Mouse (Mus musculus): ENCODE measurements at regions not wholly inside any gene's neighbourhood (a gene's known extent, or its start where the extent isn't known, plus 50 kb on each side); places are given as distances from the start of the nearest gene placed in this dataset.
A peak's percentile ranks its signal among the peaks of the same experiment; 100 is the strongest.

DNA sequence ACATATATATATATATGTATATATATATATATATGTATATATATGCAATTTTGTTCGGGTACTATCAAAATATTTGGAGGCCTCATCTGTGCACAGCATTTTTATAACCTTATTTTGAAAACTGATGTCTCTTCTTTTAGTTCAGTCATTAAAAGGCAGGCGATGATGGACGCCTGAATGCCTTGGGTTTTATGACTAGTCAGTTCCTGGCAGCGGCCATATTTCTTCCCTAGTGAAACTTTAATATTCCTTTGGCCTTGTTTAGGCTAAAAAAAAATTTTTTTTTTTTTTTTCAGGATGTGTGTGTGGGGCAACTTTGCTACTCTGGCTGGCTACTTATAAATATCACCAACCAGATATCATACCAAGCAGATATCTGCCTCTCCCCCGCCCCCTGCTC is 78.0 kb upstream of the Arid5b start:
- Histone ChIP-seq H3K4me2 (replicated peaks; ENCODE audit: low read depth, low read length) (no peak overlapping the region), H3K4me3 (ENCODE audit: low read depth, low read length) (no peak overlapping the region), H3K36me3 (ENCODE audit: control insufficient read depth, insufficient read depth, low read length) (no peaks in the 10 kb centered on the region), H3K9me3 (ENCODE audit: control insufficient read depth, low read depth, low read length) (no peaks in the 10 kb centered on the region), H3K27ac (ENCODE audit: low read length) (no peak overlapping the region), H3K4me1 (ENCODE audit: control insufficient read depth, insufficient read depth, low read length) (peaks cover 7% of the 10 kb centered on the region; the same call in 1 of the 2 replicates), H3K27me3 (ENCODE audit: control insufficient read depth, insufficient read depth, low read length) (no peaks in the 10 kb centered on the region), H3K9ac (replicated peaks; ENCODE audit: low read depth, low read length) (no peak overlapping the region)
- ATAC-seq (ENCODE audit: insufficient number of reproducible peaks, insufficient read depth, low FRiP score, low read depth): no peak
- WGBS: 86% methylated on average over 5 of the region's 5 CpGs

DNA sequence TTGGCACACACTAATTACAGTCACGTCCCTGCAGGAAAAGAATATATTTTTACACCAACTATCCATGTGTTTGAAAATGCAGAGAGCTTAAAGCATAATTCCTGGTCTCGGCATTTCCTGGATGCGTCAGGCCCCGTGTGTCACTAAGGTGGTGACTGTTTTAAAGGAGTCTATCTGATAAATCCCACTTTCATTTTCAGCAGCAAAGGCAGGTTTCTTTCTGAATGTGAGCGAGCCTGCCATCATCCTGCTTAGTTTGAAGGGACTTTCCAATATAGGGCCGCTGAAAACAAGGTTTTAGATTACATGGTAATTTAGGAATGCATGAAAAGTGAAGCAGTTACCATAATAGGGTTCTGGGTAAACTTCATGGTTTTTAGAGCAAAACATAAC is 77.5 kb upstream of the Arid5b start:
- no peak for ATAC-seq (ENCODE audit: insufficient number of reproducible peaks, insufficient read depth, low FRiP score, low read depth)

GRCm38 (mm10) chr10:68355471-68356092 is 77.0 kb upstream of the Arid5b start:
- Histone ChIP-seq H3K4me2 (replicated peaks; ENCODE audit: low read depth, low read length) (no peak overlapping the region), H3K9me3 (ENCODE audit: control insufficient read depth, low read depth, low read length) (no peaks in the 10 kb centered on the region), H3K27me3 (ENCODE audit: control insufficient read depth, insufficient read depth, low read length) (no peaks in the 10 kb centered on the region), H3K27ac (ENCODE audit: low read length) (peak overlapping the region; percentile 58; the same call in 1 of the 2 replicates), H3K9ac (replicated peaks; ENCODE audit: low read depth, low read length) (no peak overlapping the region), H3K4me3 (ENCODE audit: low read depth, low read length) (no peak overlapping the region), H3K36me3 (ENCODE audit: control insufficient read depth, insufficient read depth, low read length) (no peaks in the 10 kb centered on the region), H3K4me1 (ENCODE audit: control insufficient read depth, insufficient read depth, low read length) (peaks cover 7% of the 10 kb centered on the region; the same call in 1 of the 2 replicates)
- 18% methylated on average over 6 of the region's 6 CpGs for WGBS
- ATAC-seq (ENCODE audit: insufficient number of reproducible peaks, insufficient read depth, low FRiP score, low read depth): no peak

More for the DNA sequence above, 77.5 kb upstream of the Arid5b start:
- no peaks in the 10 kb centered on the region for H3K36me3 ChIP-seq (ENCODE audit: control insufficient read depth, insufficient read depth, low read length)
- H3K27ac ChIP-seq (ENCODE audit: low read length): peak overlapping the region; percentile 58
- H3K4me1 ChIP-seq (ENCODE audit: control insufficient read depth, insufficient read depth, low read length): peaks cover 7% of the 10 kb centered on the region; the same call in 1 of the 2 replicates
- no peak overlapping the region for H3K4me3 ChIP-seq (ENCODE audit: low read depth, low read length)
- H3K27me3 ChIP-seq (ENCODE audit: control insufficient read depth, insufficient read depth, low read length): no peaks in the 10 kb centered on the region
- H3K9me3 ChIP-seq (ENCODE audit: control insufficient read depth, low read depth, low read length): no peaks in the 10 kb centered on the region
- no peak overlapping the region for H3K4me2 ChIP-seq (replicated peaks; ENCODE audit: low read depth, low read length)
- no peak overlapping the region for H3K9ac ChIP-seq (replicated peaks; ENCODE audit: low read depth, low read length)
- WGBS: 22% methylated on average over 6 of the region's 6 CpGs

- Histone ChIP-seq H3K27me3 (ENCODE audit: control insufficient read depth, insufficient read depth, low read length) (no peaks in the 10 kb centered on the region), H3K27ac (ENCODE audit: low read length) (peak overlapping the region; percentile 84), H3K4me3 (ENCODE audit: low read depth, low read length) (no peak overlapping the region), H3K4me1 (ENCODE audit: control insufficient read depth, insufficient read depth, low read length) (peaks cover 7% of the 10 kb centered on the region; the same call in 1 of the 2 replicates), H3K9me3 (ENCODE audit: control insufficient read depth, low read depth, low read length) (no peaks in the 10 kb centered on the region), H3K9ac (replicated peaks; ENCODE audit: low read depth, low read length) (no peak overlapping the region), H3K4me2 (replicated peaks; ENCODE audit: low read depth, low read length) (no peak overlapping the region), H3K36me3 (ENCODE audit: control insufficient read depth, insufficient read depth, low read length) (no peaks in the 10 kb centered on the region)
- WGBS: 8% methylated on average over 7 of the region's 8 CpGs
- peak; percentile 70 for ATAC-seq (ENCODE audit: insufficient number of reproducible peaks, insufficient read depth, low FRiP score, low read depth)
Observed at GRCm38 (mm10) chr10:68354335-68355231, 76.0 kb upstream of the Arid5b start.

DNA sequence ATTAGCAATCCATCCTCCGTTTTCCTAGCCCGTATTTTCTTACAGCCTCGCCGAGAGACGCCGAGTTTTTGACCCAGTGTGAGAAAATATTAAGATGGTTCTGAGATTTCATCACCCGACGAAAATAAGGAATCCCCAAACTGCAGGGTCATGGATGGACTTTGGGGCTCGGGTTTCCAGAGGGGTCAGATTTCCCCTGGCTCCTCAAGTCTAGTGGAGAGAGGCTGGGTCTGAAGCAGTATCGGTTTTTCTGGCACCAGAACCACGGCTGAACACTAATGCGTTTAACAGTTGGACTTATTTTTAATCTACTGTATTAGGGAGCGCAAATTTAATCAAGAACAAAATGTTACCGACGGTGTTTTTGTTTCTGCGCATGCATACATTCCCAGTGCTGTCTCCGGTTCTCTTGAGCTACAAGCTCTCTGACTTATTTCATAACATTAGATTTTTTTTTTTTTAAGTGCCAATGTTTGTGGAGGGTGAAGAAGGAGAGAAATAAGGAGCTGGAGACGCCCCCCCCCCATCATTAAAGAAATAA is 75.2 kb upstream of the Arid5b start:
- H3K4me3 ChIP-seq (ENCODE audit: low read depth, low read length): no peak overlapping the region
- 38% methylated on average over 18 of the region's 18 CpGs for WGBS
- no peaks in the 10 kb centered on the region for H3K36me3 ChIP-seq (ENCODE audit: control insufficient read depth, insufficient read depth, low read length)
- no peaks in the 10 kb centered on the region for H3K27me3 ChIP-seq (ENCODE audit: control insufficient read depth, insufficient read depth, low read length)
- H3K9me3 ChIP-seq (ENCODE audit: control insufficient read depth, low read depth, low read length): no peaks in the 10 kb centered on the region
- peaks cover 7% of the 10 kb centered on the region; the same call in 1 of the 2 replicates for H3K4me1 ChIP-seq (ENCODE audit: control insufficient read depth, insufficient read depth, low read length)
- peak; percentile 2; the same call in 1 of the 2 replicates for ATAC-seq (ENCODE audit: insufficient number of reproducible peaks, insufficient read depth, low FRiP score, low read depth)
- peak overlapping the region; percentile 84 for H3K27ac ChIP-seq (ENCODE audit: low read length)
- peak overlapping the region; percentile 26 for H3K4me2 ChIP-seq (replicated peaks; ENCODE audit: low read depth, low read length)
- H3K9ac ChIP-seq (replicated peaks; ENCODE audit: low read depth, low read length): no peak overlapping the region

DNA sequence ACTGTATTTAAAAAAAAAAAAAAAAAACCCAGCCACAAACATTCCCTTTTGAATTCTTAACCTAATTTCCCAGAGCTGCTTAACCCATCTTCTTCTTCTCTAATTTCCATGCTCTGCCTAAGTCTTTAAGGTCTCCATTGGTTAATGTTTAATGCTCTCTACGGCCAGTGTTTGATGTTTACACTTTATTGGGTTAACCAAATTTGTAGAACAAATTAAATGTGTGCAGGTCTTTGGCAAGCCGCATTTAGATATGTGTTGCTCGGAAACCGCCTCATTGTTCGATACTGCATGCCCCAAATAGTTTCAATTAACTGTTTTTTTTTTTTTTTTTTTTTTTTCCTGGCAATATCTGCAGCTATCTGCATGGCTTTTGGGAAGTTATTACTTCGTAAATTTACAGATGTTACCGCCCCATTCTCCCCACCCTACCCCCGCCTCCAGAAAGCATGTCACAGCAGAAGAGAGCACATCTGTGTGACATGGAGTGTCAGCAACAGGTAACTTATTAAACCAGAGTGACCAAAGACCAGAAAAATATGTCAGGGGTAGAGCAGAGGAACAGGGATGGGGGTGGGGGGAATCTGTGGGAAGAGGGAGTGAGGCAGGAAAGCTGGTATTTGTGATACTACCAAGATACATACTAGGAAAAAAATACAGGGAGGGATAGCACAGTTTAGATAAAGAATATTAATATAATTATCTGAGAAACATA is 73.5 kb upstream of the Arid5b start:
- H3K27me3 ChIP-seq (ENCODE audit: control insufficient read depth, insufficient read depth, low read length): no peaks in the 10 kb centered on the region
- peaks cover 7% of the 10 kb centered on the region; the same call in 1 of the 2 replicates for H3K4me1 ChIP-seq (ENCODE audit: control insufficient read depth, insufficient read depth, low read length)
- H3K4me2 ChIP-seq (replicated peaks; ENCODE audit: low read depth, low read length): no peak overlapping the region
- WGBS: 62% methylated on average over 8 of the region's 8 CpGs
- H3K9me3 ChIP-seq (ENCODE audit: control insufficient read depth, low read depth, low read length): no peaks in the 10 kb centered on the region
- ATAC-seq (ENCODE audit: insufficient number of reproducible peaks, insufficient read depth, low FRiP score, low read depth): peak; percentile 26; the same call in 1 of the 2 replicates
- no peak overlapping the region for H3K4me3 ChIP-seq (ENCODE audit: low read depth, low read length)
- H3K27ac ChIP-seq (ENCODE audit: low read length): no peak overlapping the region; the same call in 1 of the 2 replicates
- no peak overlapping the region for H3K9ac ChIP-seq (replicated peaks; ENCODE audit: low read depth, low read length)
- no peaks in the 10 kb centered on the region for H3K36me3 ChIP-seq (ENCODE audit: control insufficient read depth, insufficient read depth, low read length)

DNA sequence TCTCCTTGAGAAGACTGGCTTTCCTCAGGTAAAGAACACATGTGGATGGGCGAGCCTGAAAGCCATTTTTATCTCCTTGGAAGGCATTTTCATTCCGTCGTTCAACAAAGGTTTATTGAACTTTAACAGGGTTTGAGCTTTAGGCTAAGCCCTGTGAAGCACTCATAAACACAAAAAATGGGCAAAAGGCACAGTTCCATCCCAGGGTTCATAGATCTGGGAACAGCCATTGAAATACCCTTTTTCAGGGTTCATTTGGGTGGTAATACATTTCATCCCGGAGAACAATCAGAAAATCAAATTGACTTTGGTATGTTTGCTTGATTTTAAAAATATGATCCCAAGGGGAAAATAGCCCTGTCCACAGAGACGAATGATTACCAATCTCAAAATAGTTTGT is 72.9 kb upstream of the Arid5b start:
- Histone ChIP-seq H3K4me2 (replicated peaks; ENCODE audit: low read depth, low read length) (no peak overlapping the region), H3K9ac (replicated peaks; ENCODE audit: low read depth, low read length) (no peak overlapping the region), H3K27ac (ENCODE audit: low read length) (no peak overlapping the region), H3K4me1 (ENCODE audit: control insufficient read depth, insufficient read depth, low read length) (peaks cover 7% of the 10 kb centered on the region; the same call in 1 of the 2 replicates), H3K4me3 (ENCODE audit: low read depth, low read length) (no peak overlapping the region), H3K36me3 (ENCODE audit: control insufficient read depth, insufficient read depth, low read length) (no peaks in the 10 kb centered on the region), H3K9me3 (ENCODE audit: control insufficient read depth, low read depth, low read length) (no peaks in the 10 kb centered on the region), H3K27me3 (ENCODE audit: control insufficient read depth, insufficient read depth, low read length) (no peaks in the 10 kb centered on the region)
- ATAC-seq (ENCODE audit: insufficient number of reproducible peaks, insufficient read depth, low FRiP score, low read depth): no peak
- WGBS: 69% methylated on average over 5 of the region's 5 CpGs

GRCm38 (mm10) chr10:68350798-68351197 is 72.3 kb upstream of the Arid5b start:
- no peaks in the 10 kb centered on the region for H3K27me3 ChIP-seq (ENCODE audit: control insufficient read depth, insufficient read depth, low read length)
- no peak overlapping the region for H3K4me3 ChIP-seq (ENCODE audit: low read depth, low read length)
- ATAC-seq (ENCODE audit: insufficient number of reproducible peaks, insufficient read depth, low FRiP score, low read depth): no peak
- H3K9me3 ChIP-seq (ENCODE audit: control insufficient read depth, low read depth, low read length): no peaks in the 10 kb centered on the region
- H3K9ac ChIP-seq (replicated peaks; ENCODE audit: low read depth, low read length): no peak overlapping the region
- H3K4me2 ChIP-seq (replicated peaks; ENCODE audit: low read depth, low read length): no peak overlapping the region
- H3K27ac ChIP-seq (ENCODE audit: low read length): no peak overlapping the region
- no peaks in the 10 kb centered on the region for H3K36me3 ChIP-seq (ENCODE audit: control insufficient read depth, insufficient read depth, low read length)
- WGBS: 89% methylated on average over 12 of the region's 12 CpGs
- peaks cover 7% of the 10 kb centered on the region; the same call in 1 of the 2 replicates for H3K4me1 ChIP-seq (ENCODE audit: control insufficient read depth, insufficient read depth, low read length)
